Mouse (Mus musculus) heart, postnatal 0 days (tissue): Measurements from ENCODE around the gene Tgm5. TPM values are rescaled to one million over a fixed set of nuclear protein-coding genes. Genes with fewer than 3 reads are reported as not detected.

ENCODE experiments used
- ATAC-seq: fragments of 200-750 bp; cut with Nextera tagmentation; 2 replicates; pipeline ENCODE4 v1.8.0; 2017; ENCODE audit warnings: low read depth, moderate number of reproducible peaks, moderate library complexity; ENCODE audit not compliant: insufficient read depth
- DNase-seq: peaks from one replicate; pipeline ENCODE4 v3.0.0-alpha.2; 2016; ENCODE audit warnings: low spot score
- H3K27ac ChIP-seq: fragments of 300-500 bp; sonication (generic); 2 replicates; pipeline ENCODE4 v1.5.1; 2014; ENCODE audit warnings: low read depth, mild to moderate bottlenecking
- H3K27me3 ChIP-seq: fragments of 300-500 bp; sonication (generic); 2 replicates; pipeline ENCODE4 v1.6.1; 2014; ENCODE audit warnings: low read length, mixed read lengths; ENCODE audit not compliant: control insufficient read depth, insufficient read depth
- H3K36me3 ChIP-seq: fragments of 300-500 bp; sonication (generic); replicated peaks from 2 replicates; pipeline ENCODE4 v1.6.1; 2014; ENCODE audit warnings: low read length, mixed read lengths; ENCODE audit not compliant: control insufficient read depth, insufficient read depth
- H3K4me1 ChIP-seq: fragments of 300-500 bp; sonication (generic); 2 replicates; pipeline ENCODE4 v1.6.1; 2014; ENCODE audit warnings: antibody characterized with exemption; ENCODE audit not compliant: control insufficient read depth, insufficient read depth
- H3K4me2 ChIP-seq: fragments of 300-500 bp; sonication (generic); 2 replicates; pipeline ENCODE4 v1.6.1; 2014; ENCODE audit warnings: low read depth, mild to moderate bottlenecking, low read length, moderate library complexity
- H3K4me3 ChIP-seq: fragments of 300-500 bp; sonication (generic); 2 replicates; pipeline ENCODE4 v1.5.1; 2014; ENCODE audit warnings: low read depth, low read length
- H3K9ac ChIP-seq: fragments of 300-500 bp; sonication (generic); replicated peaks from 2 replicates; pipeline ENCODE4 v1.6.1; 2014; ENCODE audit warnings: low read depth, low read length, mixed read lengths
- H3K9me3 ChIP-seq: fragments of 300-500 bp; sonication (generic); replicated peaks from 2 replicates; pipeline ENCODE4 v1.6.1; 2016; ENCODE audit warnings: low read length; ENCODE audit not compliant: control insufficient read depth
- CTCF ChIP-seq: IDR thresholded peaks from 2 replicates; pipeline ENCODE4 v1.5.1; 2016; ENCODE audit warnings: antibody characterized with exemption, control low read depth, low read depth
- EP300 ChIP-seq: IDR thresholded peaks from 2 replicates; pipeline ENCODE4 v1.6.1; 2016; ENCODE audit warnings: antibody characterized with exemption, low read depth
- WGBS: fragments of 180-500 bp; shearing (Covaris S2); extraction: QIAGEN DNeasy Blood & Tissue Kit; methylation state at CpG from one replicate; pipeline ENCODE4 v1.1.7; 2014; 5-methylcytosine and 5-hydroxymethylcytosine counted together
- polyA plus RNA-seq: library from polyadenylated mRNA; unstranded; fragments of >200 nt; fragmentation: Nextera tagmentation; extraction: Ambion mirVana; gene quantifications from 2 replicates; pipeline ENCODE4 v1.2.1, GENCODE M21; 2015
- total RNA-seq: library from RNA; depleted of rRNA; stranded (reverse); fragments of >200 nt; gene quantifications from 2 replicates; pipeline ENCODE4 v1.2.3, GENCODE M21; 2014; ENCODE audit warnings: low replicate concordance

Tgm5 gene
- total and polyA plus RNA-seq, 2 experiments from 2014 or later: not detected

- no peak overlapping the region for H3K27ac ChIP-seq
- H3K4me1 ChIP-seq: no peaks in the 10 kb centered on the region
- H3K4me2 ChIP-seq: no peak overlapping the region
- TF ChIP-seq EP300 (no peak), CTCF (no peak)
- 77% methylated on average over 2 of the region's 2 CpGs for WGBS
- H3K27me3 ChIP-seq: no peaks in the 10 kb centered on the region
- H3K4me3 ChIP-seq: no peak overlapping the region
- ATAC-seq (no peak), DNase-seq (no peak)
- H3K9me3 ChIP-seq: no peaks in the 10 kb centered on the region
- H3K36me3 ChIP-seq: no peaks in the 10 kb centered on the region
- H3K9ac ChIP-seq: no peak overlapping the region
Observed at GRCm38 (mm10) chr2:121061315-121061714, 24.3 kb downstream of the Tgm5 start.

GRCm38 (mm10) chr2:121057997-121058396 is 27.6 kb downstream of the Tgm5 start:
- DNase-seq: no peak
- no peak overlapping the region for H3K9ac ChIP-seq
- no peaks in the 10 kb centered on the region for H3K4me1 ChIP-seq
- no peaks in the 10 kb centered on the region for H3K27me3 ChIP-seq
- WGBS: 46% methylated on average over 6 of the region's 6 CpGs
- ATAC-seq: no peak
- no peak overlapping the region for H3K27ac ChIP-seq
- H3K9me3 ChIP-seq: no peaks in the 10 kb centered on the region
- no peaks in the 10 kb centered on the region for H3K36me3 ChIP-seq
- no peak overlapping the region for H3K4me3 ChIP-seq
- H3K4me2 ChIP-seq: no peak overlapping the region
- TF ChIP-seq CTCF (no peak), EP300 (no peak)

GRCm38 (mm10) chr2:121055915-121056314 is 29.7 kb downstream of the Tgm5 start:
- DNase-seq: no peak
- Histone ChIP-seq H3K4me1 (no peaks in the 10 kb centered on the region), H3K27ac (no peak overlapping the region), H3K9me3 (no peaks in the 10 kb centered on the region), H3K4me3 (no peak overlapping the region), H3K27me3 (0 out of 2 replicates have a peak, but pooled peaks cover 3% of the 10 kb centered on the region), H3K9ac (no peak overlapping the region), H3K36me3 (no peaks in the 10 kb centered on the region), H3K4me2 (no peak overlapping the region)
- ATAC-seq: no peak
- no peak for TF ChIP-seq CTCF
- TF ChIP-seq EP300: no peak
- WGBS: 70% methylated on average over 6 of the region's 6 CpGs

- Histone ChIP-seq H3K4me3 (no peak overlapping the region), H3K27ac (no peak overlapping the region), H3K36me3 (no peaks in the 10 kb centered on the region), H3K9me3 (no peaks in the 10 kb centered on the region), H3K4me1 (no peaks in the 10 kb centered on the region), H3K4me2 (no peak overlapping the region), H3K9ac (no peak overlapping the region), H3K27me3 (0 out of 2 replicates have a peak, but pooled peaks cover 3% of the 10 kb centered on the region)
- no peak for TF ChIP-seq CTCF
- no peak for TF ChIP-seq EP300
- DNase-seq: no peak
- ATAC-seq: no peak
- 35% methylated on average over 2 of the region's 2 CpGs for WGBS
Observed at GRCm38 (mm10) chr2:121054060-121054459, 31.6 kb downstream of the Tgm5 start.

GRCm38 (mm10) chr2:121052176-121052575 is 33.5 kb downstream of the Tgm5 start:
- H3K27me3 ChIP-seq: 0 out of 2 replicates have a peak, but pooled peaks cover 3% of the 10 kb centered on the region
- ATAC-seq (no peak), DNase-seq (no peak)
- no peaks in the 10 kb centered on the region for H3K36me3 ChIP-seq
- no peak overlapping the region for H3K27ac ChIP-seq
- H3K4me3 ChIP-seq: no peak overlapping the region
- 82% methylated on average over 5 of the region's 5 CpGs for WGBS
- TF ChIP-seq CTCF: no peak
- TF ChIP-seq EP300: no peak
- no peaks in the 10 kb centered on the region for H3K4me1 ChIP-seq
- H3K9me3 ChIP-seq: no peaks in the 10 kb centered on the region
- H3K4me2 ChIP-seq: no peak overlapping the region
- H3K9ac ChIP-seq: no peak overlapping the region

- Histone ChIP-seq H3K4me3 (no peak overlapping the region), H3K9ac (no peak overlapping the region), H3K4me2 (no peak overlapping the region), H3K27ac (no peak overlapping the region), H3K27me3 (no peaks in the 10 kb centered on the region), H3K9me3 (no peaks in the 10 kb centered on the region), H3K4me1 (no peaks in the 10 kb centered on the region), H3K36me3 (no peaks in the 10 kb centered on the region)
- WGBS: 76% methylated on average over 4 of the region's 4 CpGs
- ATAC-seq (no peak), DNase-seq (no peak)
- no peak for TF ChIP-seq CTCF
- no peak for TF ChIP-seq EP300
Observed at GRCm38 (mm10) chr2:121045653-121046052, 40.0 kb downstream of the Tgm5 start.
